Mouse (Mus musculus) layer of hippocampus, adult 9-10 months (tissue): ENCODE results near the gene Prkcb.

Experiments used
- DNase-seq: peaks from one replicate; pipeline ENCODE4 v3.0.0; 2022; ENCODE audit warnings: low spot score

Prkcb gene

GRCm38 (mm10) chr7:122675207-122675606 is 386.7 kb downstream of the Prkcb start:
- no peak for DNase-seq
